Mouse (Mus musculus): Measurements from ENCODE around the gene Eif2b1.
"Not testable (repeated sequence)": the region's sequence is repeated elsewhere in the genome, so short reads cannot be mapped to it uniquely, and the experiment has no call there.

DNA sequence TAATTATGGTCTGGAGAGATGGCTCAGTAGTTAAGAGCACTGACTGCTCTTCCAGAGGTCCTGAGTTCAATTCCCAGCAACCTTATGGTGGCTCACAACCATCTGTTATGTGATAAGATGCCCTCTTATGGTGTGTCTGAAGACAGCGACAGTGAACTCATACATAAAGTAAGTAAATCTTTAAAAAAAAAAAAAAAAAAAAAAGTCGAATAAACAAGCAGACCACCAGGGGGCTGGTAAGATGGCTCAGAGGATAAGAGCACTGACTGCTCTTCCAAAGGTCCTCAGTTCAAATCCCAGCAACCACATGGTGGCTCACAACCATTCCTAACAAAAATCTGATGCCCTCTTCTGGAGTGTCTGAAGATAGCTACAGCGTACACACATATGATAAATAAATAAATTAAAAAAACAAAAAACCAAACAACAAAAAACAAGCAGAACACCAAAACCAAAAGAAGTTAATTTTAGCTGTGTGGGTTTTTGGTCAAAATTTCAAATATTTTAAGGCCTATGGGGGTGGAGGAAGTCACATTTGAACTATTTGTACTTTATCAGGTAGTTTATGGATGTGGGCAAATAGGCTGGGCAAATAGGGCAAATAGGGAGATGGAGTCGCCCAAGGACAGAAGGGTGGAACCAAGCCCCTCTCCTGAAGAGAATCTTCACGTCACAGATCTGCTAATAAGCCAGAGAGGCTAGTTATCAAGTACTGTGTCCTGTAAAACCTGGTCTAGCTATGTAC lies 27.4 kb downstream of the Eif2b1 start:
- not testable (repeated sequence) for TF ChIP-seq CTCF (IDR thresholded peaks at IDR 0.05; ENCODE audit: low read depth); EP300 (optimal IDR thresholded peaks at IDR 0.05)

All from stomach, postnatal 0 days (tissue).